Mouse (Mus musculus) limb, embryonic 15.5 days (tissue): ENCODE results near the gene Igf1r. TPM values are rescaled to one million over a fixed set of nuclear protein-coding genes. Genes with fewer than 3 reads are reported as not detected.

Experiments used
- ATAC-seq: fragments of 200-750 bp; cut with Nextera tagmentation; 2 replicates; pipeline ENCODE4 v1.8.0; 2017; ENCODE audit warnings: low read depth, moderate TSS enrichment; ENCODE audit not compliant: insufficient number of reproducible peaks, low FRiP score, low TSS enrichment
- H3K27ac ChIP-seq: fragments of 300-500 bp; sonication (generic); 2 replicates; pipeline ENCODE4 v1.5.1; 2015; ENCODE audit warnings: moderate library complexity, mild to moderate bottlenecking, inconsistent platforms
- H3K27me3 ChIP-seq: fragments of 300-500 bp; sonication (generic); 2 replicates; pipeline ENCODE4 v1.6.1; 2015; ENCODE audit warnings: inconsistent platforms
- H3K36me3 ChIP-seq: fragments of 300-500 bp; sonication (generic); 2 replicates; pipeline ENCODE4 v1.6.1; 2015; ENCODE audit warnings: inconsistent platforms
- H3K4me1 ChIP-seq: fragments of 300-500 bp; sonication (generic); 2 replicates; pipeline ENCODE4 v1.6.1; 2015; ENCODE audit warnings: inconsistent platforms
- H3K4me2 ChIP-seq: fragments of 300-500 bp; sonication (generic); 2 replicates; pipeline ENCODE4 v1.6.1; 2015; ENCODE audit warnings: mild to moderate bottlenecking, inconsistent platforms
- H3K4me3 ChIP-seq: fragments of 300-500 bp; sonication (generic); 2 replicates; pipeline ENCODE4 v1.5.1; 2015; ENCODE audit warnings: mild to moderate bottlenecking, inconsistent platforms
- H3K9ac ChIP-seq: fragments of 300-500 bp; sonication (generic); 2 replicates; pipeline ENCODE4 v1.6.1; 2015; ENCODE audit warnings: inconsistent platforms
- H3K9me3 ChIP-seq: fragments of 300-500 bp; sonication (generic); 2 replicates; pipeline ENCODE4 v1.6.1; 2016; ENCODE audit warnings: inconsistent platforms
- WGBS: fragments of 180-500 bp; shearing (Covaris S2); methylation state at CpG from one replicate; pipeline ENCODE4 v1.1.7; 2015; 5-methylcytosine and 5-hydroxymethylcytosine counted together
- polyA plus RNA-seq: library from polyadenylated mRNA; unstranded; fragments of >200 nt; fragmentation: Nextera tagmentation; extraction: Ambion mirVana; gene quantifications from 2 replicates; pipeline ENCODE4 v1.2.1, GENCODE M21; 2015

Igf1r gene
- polyA plus RNA-seq, 1 experiment from 2014 or later, result 26.3 TPM

DNA sequence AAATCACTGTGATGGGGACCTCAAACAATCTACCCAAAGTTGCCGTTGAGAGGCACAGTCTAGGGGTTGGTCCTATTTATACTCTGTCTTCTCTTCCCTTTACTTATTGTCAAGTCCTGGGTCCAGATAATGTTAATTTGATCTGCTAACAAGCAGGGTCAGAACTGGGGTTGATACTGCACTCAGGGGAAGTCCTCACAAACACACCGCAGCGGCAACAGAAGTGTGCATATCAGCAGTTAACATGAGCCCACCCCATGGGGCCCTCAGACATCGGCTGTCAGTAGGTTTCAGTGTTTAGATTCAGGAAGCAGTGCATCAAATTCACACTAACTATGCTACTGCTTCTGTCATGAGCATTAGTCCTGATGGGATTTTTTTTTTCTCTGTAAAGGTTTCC is 75.5 kb downstream of the Igf1r start:
- Histone ChIP-seq H3K9me3 (no peaks in the 10 kb centered on the region), H3K4me3 (no peak overlapping the region), H3K4me1 (peaks cover 23% of the 10 kb centered on the region), H3K36me3 (no peaks in the 10 kb centered on the region), H3K27ac (no peak overlapping the region), H3K27me3 (no peaks in the 10 kb centered on the region), H3K9ac (no peak overlapping the region), H3K4me2 (no peak overlapping the region)
- ATAC-seq, result no peak
- 65% methylated on average over 4 of the region's 4 CpGs for WGBS

DNA sequence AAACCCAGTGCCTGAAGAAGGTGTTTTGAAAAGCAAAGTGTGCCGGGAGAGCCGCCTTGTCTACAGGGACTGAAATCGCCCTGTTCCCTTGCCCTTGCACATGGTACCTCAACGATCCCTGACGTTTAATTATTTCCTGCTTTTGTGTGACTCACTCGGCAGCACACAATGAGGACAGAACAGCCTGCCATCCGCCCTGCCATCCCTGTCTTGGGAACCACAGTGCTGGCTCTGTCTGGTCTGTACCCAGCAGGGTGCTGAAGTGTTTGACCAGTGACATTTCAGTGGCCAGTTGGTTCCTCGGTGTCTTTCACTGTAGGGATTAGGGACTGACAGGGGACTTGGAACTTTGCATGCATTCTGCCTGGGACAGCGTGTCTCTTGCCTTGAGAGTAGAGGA is 78.2 kb downstream of the Igf1r start:
- Histone ChIP-seq H3K4me1 (peaks cover 16% of the 10 kb centered on the region), H3K4me2 (no peak overlapping the region), H3K36me3 (no peaks in the 10 kb centered on the region), H3K9me3 (no peaks in the 10 kb centered on the region), H3K27me3 (no peaks in the 10 kb centered on the region), H3K9ac (no peak overlapping the region), H3K27ac (peak overlapping the region; percentile 18), H3K4me3 (no peak overlapping the region)
- WGBS, result 40% methylated on average over 9 of the region's 9 CpGs
- ATAC-seq, result no peak

- no peaks in the 10 kb centered on the region for H3K36me3 ChIP-seq
- no peak overlapping the region for H3K4me3 ChIP-seq
- H3K4me2 ChIP-seq, result no peak overlapping the region
- WGBS, result 88% methylated on average over 4 of the region's 4 CpGs
- no peak for ATAC-seq
- no peak overlapping the region for H3K9ac ChIP-seq
- H3K4me1 ChIP-seq, result peaks cover 7% of the 10 kb centered on the region
- no peaks in the 10 kb centered on the region for H3K27me3 ChIP-seq
- no peaks in the 10 kb centered on the region for H3K9me3 ChIP-seq
- H3K27ac ChIP-seq, result no peak overlapping the region
These were observed 83.9 kb downstream of the Igf1r start for GRCm38 (mm10) chr7:68036527-68036926.

GRCm38 (mm10) chr7:68038846-68039245 is 86.2 kb downstream of the Igf1r start:
- H3K9ac ChIP-seq, result no peak overlapping the region
- H3K36me3 ChIP-seq, result no peaks in the 10 kb centered on the region
- no peak overlapping the region for H3K4me2 ChIP-seq
- no peak overlapping the region for H3K4me3 ChIP-seq
- peaks cover 7% of the 10 kb centered on the region for H3K4me1 ChIP-seq
- H3K27me3 ChIP-seq, result no peaks in the 10 kb centered on the region
- H3K27ac ChIP-seq, result no peak overlapping the region
- WGBS, result 69% methylated on average over 8 of the region's 8 CpGs
- H3K9me3 ChIP-seq, result no peaks in the 10 kb centered on the region
- no peak for ATAC-seq

DNA sequence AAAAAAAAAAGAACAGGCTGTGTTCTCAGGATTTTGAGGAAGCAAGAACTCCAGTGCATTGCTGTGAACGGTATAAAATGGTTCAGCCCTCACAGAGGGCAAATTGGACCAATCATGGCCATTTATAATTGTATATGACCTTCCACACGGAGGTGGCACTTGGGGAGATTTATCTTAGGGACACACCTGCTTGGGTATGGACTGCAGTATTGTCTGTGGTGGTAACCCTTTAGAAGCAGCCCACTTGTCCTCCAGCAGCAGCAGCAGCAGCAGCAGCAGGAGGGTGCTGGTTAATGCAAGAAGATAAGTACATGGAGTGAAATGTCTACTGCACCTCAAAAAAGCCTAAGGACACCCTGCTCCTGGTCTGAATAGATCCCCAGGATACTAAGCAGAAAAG is 86.9 kb downstream of the Igf1r start:
- WGBS, result 63% methylated on average over 2 of the region's 2 CpGs
- ATAC-seq, result no peak
- no peak overlapping the region for H3K4me2 ChIP-seq
- no peaks in the 10 kb centered on the region for H3K36me3 ChIP-seq
- H3K9ac ChIP-seq, result no peak overlapping the region
- no peak overlapping the region for H3K4me3 ChIP-seq
- H3K27me3 ChIP-seq, result no peaks in the 10 kb centered on the region
- H3K27ac ChIP-seq, result no peak overlapping the region; the same call in 1 of the 2 replicates
- no peaks in the 10 kb centered on the region for H3K9me3 ChIP-seq
- H3K4me1 ChIP-seq, result peaks cover 7% of the 10 kb centered on the region

GRCm38 (mm10) chr7:68044621-68045020 is 92.0 kb downstream of the Igf1r start:
- no peak overlapping the region for H3K4me3 ChIP-seq
- WGBS, result 74% methylated on average over 4 of the region's 4 CpGs
- H3K4me1 ChIP-seq, result peaks cover 11% of the 10 kb centered on the region; the same call in 1 of the 2 replicates

GRCm38 (mm10) chr7:68047152-68047551 is 94.5 kb downstream of the Igf1r start:
- H3K36me3 ChIP-seq, result no peaks in the 10 kb centered on the region
- H3K9me3 ChIP-seq, result no peaks in the 10 kb centered on the region
- no peak overlapping the region for H3K9ac ChIP-seq
- no peak for ATAC-seq
- H3K27ac ChIP-seq, result no peak overlapping the region
- H3K4me2 ChIP-seq, result no peak overlapping the region
- 59% methylated on average over 4 of the region's 4 CpGs for WGBS
- no peak overlapping the region for H3K4me3 ChIP-seq
- H3K4me1 ChIP-seq, result 0 out of 2 replicates have a peak, but pooled peaks cover 6% of the 10 kb centered on the region
- no peaks in the 10 kb centered on the region for H3K27me3 ChIP-seq

More at GRCm38 (mm10) chr7:68044621-68045020, 92.0 kb downstream of the Igf1r start:
- ATAC-seq, result no peak
- no peak overlapping the region for H3K4me2 ChIP-seq
- no peak overlapping the region for H3K27ac ChIP-seq
- no peaks in the 10 kb centered on the region for H3K36me3 ChIP-seq
- no peaks in the 10 kb centered on the region for H3K9me3 ChIP-seq
- H3K27me3 ChIP-seq, result no peaks in the 10 kb centered on the region
- no peak overlapping the region for H3K9ac ChIP-seq

DNA sequence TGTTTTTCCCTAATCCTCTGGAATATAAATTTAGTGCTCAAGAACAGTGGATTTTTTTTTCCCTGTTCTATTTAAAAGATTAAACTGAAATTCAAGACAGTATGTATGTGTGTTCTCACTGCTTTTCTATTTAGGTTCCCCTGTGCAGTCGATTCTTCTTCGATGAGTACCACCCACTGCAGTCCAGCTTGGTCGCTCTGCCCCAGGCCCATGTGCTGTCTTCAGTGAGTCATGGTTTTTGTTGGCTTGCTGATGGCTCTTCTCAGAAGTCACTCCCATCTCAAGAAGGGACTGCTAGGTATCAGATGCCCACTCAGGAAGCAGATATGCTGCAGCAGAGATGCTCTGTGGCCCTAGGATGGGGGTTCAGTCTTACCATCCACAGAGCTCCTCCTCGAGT is 95.9 kb downstream of the Igf1r start:
- H3K4me2 ChIP-seq, result no peak overlapping the region
- 0 out of 2 replicates have a peak overlapping the region, but pooled peaks have one; percentile 13 for H3K27ac ChIP-seq
- no peak overlapping the region for H3K4me3 ChIP-seq
- no peaks in the 10 kb centered on the region for H3K9me3 ChIP-seq
- 76% methylated on average over 4 of the region's 4 CpGs for WGBS
- peaks cover 6% of the 10 kb centered on the region; the same call in 1 of the 2 replicates for H3K4me1 ChIP-seq
- ATAC-seq, result no peak
- no peaks in the 10 kb centered on the region for H3K27me3 ChIP-seq
- H3K36me3 ChIP-seq, result no peaks in the 10 kb centered on the region
- no peak overlapping the region for H3K9ac ChIP-seq

GRCm38 (mm10) chr7:68049048-68049447 is 96.4 kb downstream of the Igf1r start:
- no peaks in the 10 kb centered on the region for H3K27me3 ChIP-seq
- ATAC-seq, result no peak
- H3K4me2 ChIP-seq, result no peak overlapping the region
- no peaks in the 10 kb centered on the region for H3K36me3 ChIP-seq
- no peaks in the 10 kb centered on the region for H3K9me3 ChIP-seq
- H3K9ac ChIP-seq, result no peak overlapping the region
- 31% methylated on average over 7 of the region's 7 CpGs for WGBS
- H3K4me1 ChIP-seq, result peaks cover 7% of the 10 kb centered on the region; the same call in 1 of the 2 replicates
- no peak overlapping the region for H3K4me3 ChIP-seq
- no peak overlapping the region for H3K27ac ChIP-seq

GRCm38 (mm10) chr7:68053002-68053624 is 100.5 kb downstream of the Igf1r start:
- no peak for ATAC-seq
- Histone ChIP-seq H3K36me3 (no peaks in the 10 kb centered on the region), H3K4me1 (peaks cover 18% of the 10 kb centered on the region; the same call in 1 of the 2 replicates), H3K4me3 (no peak overlapping the region), H3K4me2 (no peak overlapping the region), H3K27ac (no peak overlapping the region), H3K27me3 (no peaks in the 10 kb centered on the region), H3K9ac (no peak overlapping the region), H3K9me3 (no peaks in the 10 kb centered on the region)
- 64% methylated on average over 10 of the region's 10 CpGs for WGBS

- WGBS, result 34% methylated on average over 2 of the region's 2 CpGs
- H3K27me3 ChIP-seq, result no peaks in the 10 kb centered on the region
- ATAC-seq, result no peak
- no peak overlapping the region for H3K9ac ChIP-seq
- no peak overlapping the region for H3K27ac ChIP-seq
- H3K9me3 ChIP-seq, result no peaks in the 10 kb centered on the region
- H3K36me3 ChIP-seq, result no peaks in the 10 kb centered on the region
- H3K4me2 ChIP-seq, result no peak overlapping the region
- no peak overlapping the region for H3K4me3 ChIP-seq
- peaks cover 14% of the 10 kb centered on the region; the same call in 1 of the 2 replicates for H3K4me1 ChIP-seq
These were observed 101.9 kb downstream of the Igf1r start for GRCm38 (mm10) chr7:68054498-68054897.

- no peak for ATAC-seq
These were observed 102.3 kb downstream of the Igf1r start for GRCm38 (mm10) chr7:68054956-68055355.

More at GRCm38 (mm10) chr7:68054956-68055355, 102.3 kb downstream of the Igf1r start:
- no peak overlapping the region for H3K27ac ChIP-seq
- 72% methylated on average over 6 of the region's 6 CpGs for WGBS
- no peak overlapping the region for H3K4me3 ChIP-seq
- H3K9ac ChIP-seq, result no peak overlapping the region
- H3K9me3 ChIP-seq, result no peaks in the 10 kb centered on the region
- H3K27me3 ChIP-seq, result no peaks in the 10 kb centered on the region
- no peak overlapping the region for H3K4me2 ChIP-seq
- H3K36me3 ChIP-seq, result no peaks in the 10 kb centered on the region
- H3K4me1 ChIP-seq, result peaks cover 16% of the 10 kb centered on the region; the same call in 1 of the 2 replicates
